Mouse (Mus musculus) inflammation-experienced regulatory T-cells, adult 6 months (primary cell): ENCODE measurements around the gene Fads6. TPM values are rescaled to one million over a fixed set of nuclear protein-coding genes. Genes with fewer than 3 reads are reported as not detected.

Experiments
- ATAC-seq: one replicate; pipeline ENCODE4 v1.8.0; 2017
- polyA plus RNA-seq, 3 experiments: library from polyadenylated mRNA; unstranded; fragments of 100-300 nt; shearing (Covaris generic); gene quantifications; one replicate each; pipeline ENCODE4 v1.2.1; 2017

Gene Fads6
- polyA plus RNA-seq, 3 experiments from 2014 or later, result 0.62 to 1.1 (median 0.78) TPM

GRCm38 (mm10) chr11:115275509-115275908 lies 22.0 kb downstream of the Fads6 start:
- no peak for ATAC-seq

- no peak for ATAC-seq
Observed at GRCm38 (mm10) chr11:115274771-115275170, 22.7 kb downstream of the Fads6 start.

GRCm38 (mm10) chr11:115274178-115274577 lies 23.3 kb downstream of the Fads6 start:
- no peak for ATAC-seq

- no peak for ATAC-seq
Observed at GRCm38 (mm10) chr11:115273735-115274134, 23.7 kb downstream of the Fads6 start.

GRCm38 (mm10) chr11:115272894-115273498 lies 24.5 kb downstream of the Fads6 start:
- no peak for ATAC-seq

GRCm38 (mm10) chr11:115271481-115271880 lies 26.0 kb downstream of the Fads6 start:
- ATAC-seq, result no peak

- ATAC-seq, result no peak
Observed at GRCm38 (mm10) chr11:115271052-115271451, 26.4 kb downstream of the Fads6 start.

GRCm38 (mm10) chr11:115270148-115270861 lies 27.2 kb downstream of the Fads6 start:
- ATAC-seq, result no peak

- ATAC-seq, result no peak
Observed at GRCm38 (mm10) chr11:115269330-115270066, 28.0 kb downstream of the Fads6 start.

- ATAC-seq, result no peak
Observed at GRCm38 (mm10) chr11:115267958-115268357, 29.5 kb downstream of the Fads6 start.

GRCm38 (mm10) chr11:115267061-115267883 lies 30.2 kb downstream of the Fads6 start, which contains the start of gene Grin2c:
Grin2c (minus strand) TSS chr11:115267243.
- no peak for ATAC-seq

- ATAC-seq, result no peak
Observed at GRCm38 (mm10) chr11:115266400-115266778, 31.1 kb downstream of the Fads6 start.

GRCm38 (mm10) chr11:115265771-115266399 lies 31.6 kb downstream of the Fads6 start:
- no peak for ATAC-seq

GRCm38 (mm10) chr11:115264862-115265668 lies 32.4 kb downstream of the Fads6 start:
- ATAC-seq, result peak; percentile 46

- no peak for ATAC-seq
Observed at GRCm38 (mm10) chr11:115264136-115264861, 33.2 kb downstream of the Fads6 start.

GRCm38 (mm10) chr11:115262954-115263353 lies 34.5 kb downstream of the Fads6 start:
- no peak for ATAC-seq

- no peak for ATAC-seq
Observed at GRCm38 (mm10) chr11:115259134-115259533, 38.3 kb downstream of the Fads6 start.

GRCm38 (mm10) chr11:115257775-115258510 lies 39.5 kb downstream of the Fads6 start:
- ATAC-seq, result no peak

GRCm38 (mm10) chr11:115251258-115251657 lies 46.2 kb downstream of the Fads6 start:
- ATAC-seq, result no peak
